Mouse (Mus musculus): ENCODE data around the gene Mlh1. TPM values are rescaled to one million over a fixed set of nuclear protein-coding genes. Genes with fewer than 3 reads are reported as not detected.

The Mlh1 gene
- total RNA-seq, 2 experiments from 2014 or later: 47.0 to 61.6 TPM

DNA sequence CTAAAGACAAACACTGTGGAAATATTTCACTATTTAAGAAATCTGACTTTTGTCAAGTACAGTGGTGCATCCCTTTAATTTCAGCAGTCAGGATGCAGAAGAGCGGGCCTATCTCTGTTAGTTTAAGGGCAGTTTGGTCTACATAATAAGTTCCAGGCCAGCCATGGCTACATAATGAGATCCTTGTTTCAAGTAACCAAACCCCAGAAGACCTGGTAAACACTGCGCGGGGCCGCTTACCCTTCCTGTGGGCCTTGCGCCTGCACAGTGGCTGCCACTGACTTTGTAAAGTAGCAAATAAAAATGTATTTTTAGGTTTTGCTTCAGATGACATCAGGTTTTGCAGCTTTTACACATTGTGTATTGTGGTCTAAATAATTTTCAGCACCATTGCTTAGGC, 48.2 kb downstream of the Mlh1 start:
- no peak for ATAC-seq (replicated peaks; ENCODE audit: poor library complexity, severe bottlenecking)

DNA sequence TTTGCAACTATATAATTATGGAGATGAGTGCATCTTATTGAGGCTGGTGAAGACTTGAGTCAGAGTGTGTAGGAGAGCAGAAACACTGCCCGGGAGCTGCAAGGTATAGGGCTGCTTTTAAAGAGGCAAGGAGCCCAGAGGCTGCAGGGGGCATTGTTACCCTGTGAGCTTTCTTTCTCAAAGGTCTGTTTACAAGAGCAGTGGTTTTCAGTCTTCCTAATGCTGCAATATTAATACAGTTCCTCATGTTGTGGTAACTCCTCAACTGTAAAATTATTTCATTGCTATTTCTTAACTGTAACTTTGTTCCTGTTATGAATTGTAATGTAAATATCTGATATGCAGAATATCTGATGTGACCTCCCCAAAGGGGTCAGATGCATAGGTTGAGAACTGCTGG, 50.0 kb downstream of the Mlh1 start:
- ATAC-seq (replicated peaks; ENCODE audit: poor library complexity, severe bottlenecking): peak; percentile 64

DNA sequence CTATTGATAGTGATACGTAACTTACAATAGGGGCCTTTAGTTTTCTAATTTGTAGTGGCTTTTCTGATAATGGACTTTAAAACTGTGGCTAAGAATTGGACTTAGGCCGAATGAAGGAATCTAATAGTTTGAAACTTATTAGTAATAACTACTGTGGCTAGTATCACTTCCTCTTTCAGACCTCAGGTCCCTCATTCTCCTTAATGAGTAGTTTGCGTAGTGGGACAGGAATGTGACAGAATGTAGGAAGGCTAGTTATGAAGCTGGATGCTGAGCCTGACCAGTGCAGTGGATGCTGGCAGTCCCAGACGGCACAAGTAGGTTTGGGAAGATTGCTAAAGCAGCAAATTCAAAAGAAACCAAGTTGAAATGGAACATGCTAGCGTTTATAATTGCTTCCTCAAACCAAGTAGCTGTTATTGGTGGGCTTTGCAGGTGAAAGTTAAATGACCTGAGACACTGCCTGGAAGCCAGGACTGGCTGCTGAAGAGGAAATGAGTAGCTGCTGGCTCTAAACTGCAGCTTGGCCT, 51.0 kb downstream of the Mlh1 start:
- peak; percentile 66 for ATAC-seq (replicated peaks; ENCODE audit: poor library complexity, severe bottlenecking)

DNA sequence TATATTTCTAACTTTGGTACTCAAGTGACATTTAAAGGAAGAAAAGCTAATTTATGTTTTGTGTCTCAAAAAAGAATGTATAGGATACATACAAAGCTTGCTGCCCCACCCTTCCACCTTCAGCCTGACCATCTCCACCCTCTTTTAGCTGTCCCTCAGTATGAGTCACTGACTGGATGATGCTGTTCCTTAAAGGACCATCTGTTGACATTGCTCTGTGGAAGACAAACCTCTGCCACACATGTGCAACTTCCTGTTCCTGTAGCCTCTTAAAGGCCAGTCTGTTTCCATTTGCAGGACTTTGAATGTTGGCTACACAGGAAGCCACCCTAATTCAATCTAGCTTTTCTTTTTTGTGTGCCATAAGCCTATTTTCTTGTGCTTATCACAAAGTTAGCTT, 55.2 kb downstream of the Mlh1 start:
- ATAC-seq (replicated peaks; ENCODE audit: poor library complexity, severe bottlenecking): peak; percentile 70

DNA sequence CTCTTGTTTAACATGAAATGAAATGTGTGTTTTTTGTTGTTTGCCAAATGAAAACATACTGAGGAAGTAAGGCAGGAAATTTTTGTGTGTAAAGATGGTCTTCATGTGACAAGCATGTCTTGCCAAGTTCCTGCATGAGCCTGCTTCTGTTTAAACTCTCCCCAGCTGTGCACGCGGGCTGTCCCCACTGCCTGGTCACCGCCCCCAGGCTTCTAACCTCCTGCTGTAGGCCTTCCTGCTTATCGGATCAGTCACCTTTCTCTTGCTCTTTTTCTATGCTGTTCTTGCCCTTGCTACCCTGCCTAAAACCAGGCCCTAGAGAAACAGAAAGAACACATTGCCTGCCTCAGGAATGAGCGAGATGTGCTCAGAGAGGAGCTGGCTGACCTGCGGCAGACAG, 58.1 kb downstream of the Mlh1 start:
- no peak for ATAC-seq (replicated peaks; ENCODE audit: poor library complexity, severe bottlenecking)

DNA sequence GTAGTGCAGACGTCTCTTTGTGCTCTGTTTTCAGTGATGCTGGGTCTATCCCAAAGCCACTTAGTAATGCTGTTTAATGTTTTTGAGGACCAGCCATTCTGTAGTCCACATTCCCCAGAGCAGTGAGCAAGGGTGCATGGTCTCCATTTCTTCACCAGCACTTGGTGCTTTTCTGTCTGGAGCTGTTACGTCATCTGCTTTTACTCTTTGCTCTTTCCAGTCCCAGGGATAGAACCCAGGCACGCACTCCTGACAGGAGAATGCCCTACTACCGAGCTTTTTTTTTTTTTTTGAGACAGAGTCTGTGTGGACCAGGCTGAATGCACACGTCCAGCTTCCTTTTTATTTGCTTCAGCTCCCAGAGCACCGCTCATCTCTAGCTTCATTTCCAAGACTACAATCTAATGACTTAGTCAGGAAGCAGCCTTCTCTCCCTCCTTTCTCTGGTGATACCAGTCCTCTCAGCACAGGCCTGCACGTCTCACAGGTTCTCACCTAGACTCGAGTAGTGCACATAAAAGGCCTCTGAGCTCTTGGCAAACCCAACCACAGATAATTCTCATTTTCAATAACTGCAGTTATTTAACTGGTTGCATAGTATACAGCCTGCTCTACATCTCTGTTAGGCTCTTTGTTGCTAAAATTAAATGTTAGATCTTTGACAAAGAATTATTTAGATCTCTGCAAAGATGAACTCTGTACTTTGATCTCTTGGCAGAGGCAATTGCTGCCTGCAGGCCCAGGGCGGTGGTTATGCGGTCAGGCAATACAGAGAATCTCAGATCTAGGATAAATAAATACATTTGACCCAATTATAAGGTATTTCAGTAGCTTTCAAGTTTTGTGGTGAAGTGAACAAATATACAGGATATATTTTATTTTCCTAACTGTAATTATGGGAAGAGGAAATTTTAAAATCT, 60.2 kb downstream of the Mlh1 start:
- ATAC-seq (replicated peaks; ENCODE audit: poor library complexity, severe bottlenecking): no peak

DNA sequence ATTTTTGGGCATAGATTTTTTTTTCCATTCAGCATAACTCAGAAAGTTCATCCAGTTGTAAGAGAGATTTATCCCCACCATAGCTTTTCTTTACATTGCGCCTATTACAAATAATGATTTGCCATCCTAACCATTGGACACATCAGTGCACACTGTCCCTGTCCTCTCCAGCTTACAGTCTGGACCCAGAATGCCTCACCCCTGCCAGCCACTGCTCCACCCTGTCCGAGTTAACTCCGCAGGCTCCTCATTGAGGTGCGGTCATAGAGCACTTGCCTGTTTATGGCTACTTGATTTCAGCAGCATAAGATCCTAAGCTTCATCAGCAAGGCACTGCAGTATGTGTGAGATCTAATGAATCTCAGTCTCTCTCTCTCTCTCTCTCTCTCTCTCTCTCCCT, 61.2 kb downstream of the Mlh1 start:
- ATAC-seq (replicated peaks; ENCODE audit: poor library complexity, severe bottlenecking): no peak

DNA sequence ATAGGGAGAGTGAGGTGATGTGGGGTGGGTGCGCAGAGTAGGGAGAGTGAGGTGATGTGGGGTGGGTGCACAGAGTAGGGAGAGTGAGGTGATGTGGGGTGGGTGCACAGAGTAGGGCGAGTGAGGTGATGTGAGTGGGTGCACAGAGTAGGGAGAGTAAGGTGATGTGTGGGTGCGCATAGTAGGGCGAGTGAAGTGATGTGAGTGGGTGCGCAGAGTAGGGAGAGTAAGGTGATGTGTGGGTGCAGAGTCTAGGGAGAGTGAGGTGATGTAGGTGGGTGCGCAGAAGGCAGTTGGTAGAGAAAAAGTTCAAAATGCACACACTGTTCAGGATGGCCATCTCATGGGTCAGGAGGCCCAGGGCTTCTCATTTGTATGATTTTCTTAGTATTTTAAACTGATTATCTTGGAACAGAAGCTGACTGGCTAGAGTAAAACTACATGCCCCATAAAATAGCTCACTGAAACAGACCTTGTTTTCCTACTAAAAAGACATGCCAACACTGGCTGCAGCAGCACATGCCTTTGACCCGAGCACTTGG, 62.4 kb downstream of the Mlh1 start:
- ATAC-seq (replicated peaks; ENCODE audit: poor library complexity, severe bottlenecking): no peak

DNA sequence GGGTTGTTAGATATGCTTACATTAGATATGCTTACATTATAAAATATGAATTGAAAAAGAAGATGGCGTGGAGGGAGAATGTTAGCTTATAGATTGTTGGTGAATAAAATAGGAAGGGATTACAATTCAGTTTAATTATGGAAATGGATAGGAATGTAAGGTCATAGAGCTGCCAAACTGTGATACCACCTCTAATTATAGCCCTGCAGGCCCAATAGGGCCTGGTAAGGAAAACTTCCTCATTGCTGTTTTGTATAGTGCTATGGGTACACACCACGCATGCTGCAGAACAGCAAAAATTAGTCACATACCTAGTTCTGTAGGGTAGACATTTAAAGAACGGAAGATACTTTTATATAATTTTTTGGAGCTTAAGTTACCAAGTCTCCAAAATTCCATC, 63.4 kb downstream of the Mlh1 start:
- no peak for ATAC-seq (replicated peaks; ENCODE audit: poor library complexity, severe bottlenecking)

DNA sequence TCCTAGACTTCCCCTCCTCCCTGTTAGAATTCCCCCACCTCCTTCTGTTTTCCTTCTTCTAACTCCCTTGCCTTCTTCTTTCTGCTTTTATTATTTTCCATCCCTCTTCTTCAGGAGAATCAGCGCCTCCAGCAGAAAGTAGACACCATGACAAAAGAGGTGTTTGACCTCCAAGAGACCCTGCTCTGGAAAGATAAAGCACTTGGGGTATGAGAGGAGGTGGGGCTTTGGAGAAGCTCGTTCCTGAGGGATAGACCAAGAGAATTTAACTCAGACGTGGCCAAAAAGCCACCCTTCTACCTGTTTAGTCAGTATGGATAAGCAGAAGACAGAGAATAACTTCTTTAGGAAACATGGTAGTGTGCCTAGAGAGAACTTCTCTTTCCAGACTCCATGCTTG, 63.9 kb downstream of the Mlh1 start:
- no peak for ATAC-seq (replicated peaks; ENCODE audit: poor library complexity, severe bottlenecking)

DNA sequence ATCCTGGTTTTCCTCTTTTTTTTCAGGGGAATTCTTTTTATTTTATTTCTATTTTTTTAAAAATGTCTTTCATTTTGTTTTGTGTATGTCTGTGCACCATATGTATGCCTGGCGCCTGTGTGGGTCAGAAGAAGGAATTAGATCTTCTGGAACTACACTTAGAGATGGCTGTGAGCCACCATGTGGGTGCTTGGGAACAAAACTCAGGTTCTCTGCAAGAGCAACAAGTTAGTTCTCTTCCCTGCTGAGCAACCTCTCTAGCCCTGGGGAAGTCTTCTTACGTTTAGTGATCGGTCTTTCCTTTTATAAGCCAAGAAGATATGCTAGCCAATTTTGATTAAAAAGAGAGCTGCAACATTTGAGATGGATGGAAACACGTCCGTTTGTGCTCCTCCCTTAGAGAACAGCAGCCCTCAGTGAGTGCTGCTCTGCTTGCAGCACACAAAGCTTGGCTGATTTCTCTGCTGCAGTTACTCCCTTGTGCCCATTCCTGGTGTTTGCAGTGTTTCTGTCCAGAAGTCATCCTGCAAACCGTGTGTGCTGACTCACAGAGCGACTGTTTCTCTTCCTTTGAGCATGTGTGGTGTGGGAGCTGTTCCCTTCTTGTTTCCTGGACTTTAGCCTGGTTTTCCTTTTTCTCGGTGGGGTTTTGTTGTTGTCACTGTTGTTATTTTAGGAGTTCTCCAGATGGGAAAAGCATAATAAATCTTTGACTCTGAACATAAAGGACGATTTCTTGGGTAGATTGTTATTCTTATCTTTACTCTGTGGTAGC, 66.8 kb downstream of the Mlh1 start:
- ATAC-seq (replicated peaks; ENCODE audit: poor library complexity, severe bottlenecking): no peak

DNA sequence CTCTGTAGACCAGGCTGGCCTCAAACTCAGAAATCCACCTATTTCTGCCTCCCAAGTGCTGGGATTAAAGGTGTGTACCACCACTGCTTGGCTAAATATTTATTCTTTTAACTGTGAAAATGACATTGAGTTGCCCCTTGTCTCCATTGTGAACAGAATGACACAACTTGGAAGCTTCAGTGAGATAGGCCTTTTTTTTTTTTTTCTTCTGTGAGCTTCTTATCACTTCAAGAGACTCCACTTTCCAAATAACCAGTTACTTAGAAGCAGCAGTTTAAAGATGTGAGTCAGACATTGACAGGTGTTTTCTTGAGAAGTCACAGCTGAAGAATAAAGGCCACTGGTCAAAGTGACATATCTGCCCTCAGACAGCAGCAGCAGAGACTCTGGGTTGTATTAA, 71.4 kb downstream of the Mlh1 start:
- no peak for ATAC-seq (replicated peaks; ENCODE audit: poor library complexity, severe bottlenecking)

DNA sequence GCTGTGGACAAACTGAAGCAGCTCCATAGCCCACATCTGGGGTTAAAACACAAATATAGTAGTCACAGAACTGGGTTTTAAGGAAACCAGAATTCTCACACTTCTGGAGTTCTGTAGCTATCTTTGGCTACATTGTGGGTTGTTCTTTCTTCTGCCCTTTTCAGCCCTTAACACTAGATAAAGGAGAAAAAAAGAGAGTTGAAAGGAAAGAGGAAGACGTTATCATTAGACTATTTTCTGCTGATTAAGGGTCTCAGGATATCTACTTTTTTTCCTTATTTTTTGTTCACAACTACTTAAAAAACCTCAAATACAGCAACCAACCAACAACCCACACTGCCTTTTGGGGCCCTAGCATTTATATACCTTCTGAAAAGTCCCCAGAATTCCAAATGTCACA, 73.3 kb downstream of the Mlh1 start:
- no peak for ATAC-seq (replicated peaks; ENCODE audit: poor library complexity, severe bottlenecking)

DNA sequence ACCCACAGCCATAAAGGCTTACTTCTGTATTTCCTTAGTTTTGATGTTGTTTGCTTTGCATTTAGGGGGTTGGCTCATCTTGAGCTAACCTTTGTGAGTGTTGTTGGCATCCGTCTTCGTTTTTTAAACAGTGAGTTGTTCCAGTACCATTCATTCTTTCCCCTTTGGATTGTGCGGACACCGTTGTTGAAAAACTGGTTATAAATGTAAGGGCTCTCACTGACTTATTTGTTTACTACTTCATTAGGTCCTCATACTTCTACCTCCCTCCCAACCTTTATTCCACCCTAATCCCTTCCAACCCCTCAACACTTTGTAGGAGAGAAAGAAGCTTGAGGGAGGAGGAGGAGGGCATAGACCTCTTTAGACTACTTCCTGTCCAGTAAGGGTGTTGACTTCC, 73.9 kb downstream of the Mlh1 start:
- ATAC-seq (replicated peaks; ENCODE audit: poor library complexity, severe bottlenecking): no peak

DNA sequence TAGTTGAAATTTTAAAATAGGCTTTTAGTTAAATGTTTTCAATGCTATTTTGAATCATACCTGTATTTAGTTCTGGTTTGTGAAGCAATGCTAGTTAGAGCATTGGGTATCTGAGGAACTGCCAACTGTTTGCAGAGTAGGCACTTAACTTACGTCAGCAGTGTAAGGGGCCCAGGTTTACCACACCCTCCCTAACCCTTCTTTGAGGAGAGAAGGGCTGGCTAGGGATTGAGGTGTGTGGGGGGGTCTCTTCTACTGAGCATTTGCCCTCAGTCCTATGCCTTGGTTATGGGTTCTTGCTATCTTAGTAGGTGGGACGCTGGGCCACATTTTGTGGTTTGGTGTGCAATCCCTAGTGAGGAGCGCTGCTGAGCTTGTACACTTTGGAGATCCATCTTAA, 74.5 kb downstream of the Mlh1 start:
- ATAC-seq (replicated peaks; ENCODE audit: poor library complexity, severe bottlenecking): no peak

DNA sequence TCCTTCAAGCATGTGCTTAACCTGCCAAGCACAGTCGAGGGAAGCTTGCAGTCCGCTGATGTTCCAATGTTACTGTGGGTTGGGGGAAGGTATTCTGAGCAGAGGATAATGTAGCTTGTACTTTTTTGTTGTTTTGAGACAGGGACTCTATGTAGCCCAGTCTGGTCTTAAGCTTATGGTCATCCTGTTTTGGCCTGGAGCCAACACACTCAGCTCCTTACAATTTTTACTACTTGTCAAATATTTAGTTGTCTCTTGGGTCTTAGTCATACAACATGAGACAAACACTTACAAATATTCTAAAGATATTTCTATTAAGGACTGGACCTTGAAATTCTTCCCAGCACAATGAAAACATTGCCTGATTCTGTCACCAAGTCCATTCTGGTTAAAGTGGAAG, 78.4 kb downstream of the Mlh1 start:
- no peak for ATAC-seq (replicated peaks; ENCODE audit: poor library complexity, severe bottlenecking)

DNA sequence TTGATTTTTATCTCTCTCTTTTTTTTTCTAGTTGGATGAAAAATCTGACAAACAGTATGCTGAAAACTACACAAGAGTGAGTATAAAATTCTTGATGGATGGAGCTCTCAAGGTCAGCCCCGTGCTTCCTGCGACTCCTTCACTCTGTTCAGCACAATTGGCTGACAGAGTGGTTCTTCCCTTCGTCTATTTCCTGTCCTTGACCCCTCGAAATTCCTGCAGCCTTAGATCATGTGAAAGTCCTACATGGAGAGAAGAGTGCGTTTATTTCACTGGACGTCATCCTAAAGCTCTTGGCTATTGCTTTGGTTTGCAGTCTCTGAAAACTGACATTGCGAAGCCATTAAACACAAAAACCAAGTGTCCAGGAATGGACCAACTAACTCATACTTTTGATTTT, 82.9 kb downstream of the Mlh1 start:
- ATAC-seq (replicated peaks; ENCODE audit: poor library complexity, severe bottlenecking): no peak

DNA sequence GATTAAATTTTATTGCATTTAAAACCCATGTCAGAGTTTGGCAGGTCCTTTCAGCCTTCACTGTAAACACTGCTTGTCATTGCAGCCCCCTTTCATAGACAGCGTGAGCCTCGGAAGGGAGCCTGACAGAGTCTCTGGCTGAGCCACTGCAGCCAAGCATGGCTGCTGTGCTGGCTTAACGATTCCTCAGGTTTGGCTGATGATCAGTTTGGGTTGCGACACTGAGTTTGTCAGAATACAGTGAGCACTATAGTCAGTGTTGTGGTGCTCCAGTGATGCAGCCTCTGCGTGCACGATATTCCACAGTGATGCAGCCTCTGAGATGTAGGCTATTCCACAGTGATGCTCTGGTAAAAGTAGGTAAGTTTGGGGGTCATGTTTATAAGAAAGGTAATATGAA, 84.7 kb downstream of the Mlh1 start:
- no peak for ATAC-seq (replicated peaks; ENCODE audit: poor library complexity, severe bottlenecking)

DNA sequence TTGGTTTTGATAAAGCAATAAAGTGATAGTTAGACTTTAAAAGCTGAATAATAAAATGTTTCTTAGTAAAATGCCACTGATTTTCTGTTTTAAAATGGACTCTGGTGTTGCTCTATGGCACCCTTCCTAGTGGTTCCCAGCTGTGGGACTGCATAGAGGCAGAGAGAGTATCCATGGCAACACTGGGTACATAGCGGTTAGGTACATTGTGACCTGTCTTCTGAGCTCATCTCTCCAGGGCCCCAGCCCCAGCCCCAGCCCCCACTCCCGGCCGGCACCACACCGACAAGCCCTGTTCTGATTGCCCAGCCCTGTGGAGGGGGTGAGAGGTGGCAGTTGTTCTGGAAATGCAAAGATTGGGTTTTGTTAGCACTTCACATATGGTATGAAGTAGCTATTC, 86.7 kb downstream of the Mlh1 start:
- ATAC-seq (replicated peaks; ENCODE audit: poor library complexity, severe bottlenecking): no peak

DNA sequence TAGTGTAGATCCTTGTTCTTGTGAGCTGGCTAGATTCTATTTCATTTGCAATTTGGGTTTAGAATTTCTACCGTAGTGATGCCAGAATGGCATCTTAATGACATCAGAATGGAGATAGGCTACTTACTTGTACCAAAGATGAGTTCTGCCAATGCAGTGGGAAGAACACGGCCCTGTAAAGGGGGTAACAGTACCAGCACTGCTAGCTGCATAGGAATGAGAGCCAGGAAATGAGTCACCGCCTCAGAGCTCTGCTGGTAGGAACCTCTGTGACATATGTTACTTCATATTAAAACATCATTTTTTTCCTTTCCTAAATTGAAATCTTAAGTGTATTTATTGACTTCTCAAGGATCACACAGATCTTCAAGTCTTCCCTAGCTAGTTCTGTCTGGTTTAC, 89.4 kb downstream of the Mlh1 start:
- peak; percentile 37; the same call in 1 of the 2 replicates for ATAC-seq (replicated peaks; ENCODE audit: poor library complexity, severe bottlenecking)

DNA sequence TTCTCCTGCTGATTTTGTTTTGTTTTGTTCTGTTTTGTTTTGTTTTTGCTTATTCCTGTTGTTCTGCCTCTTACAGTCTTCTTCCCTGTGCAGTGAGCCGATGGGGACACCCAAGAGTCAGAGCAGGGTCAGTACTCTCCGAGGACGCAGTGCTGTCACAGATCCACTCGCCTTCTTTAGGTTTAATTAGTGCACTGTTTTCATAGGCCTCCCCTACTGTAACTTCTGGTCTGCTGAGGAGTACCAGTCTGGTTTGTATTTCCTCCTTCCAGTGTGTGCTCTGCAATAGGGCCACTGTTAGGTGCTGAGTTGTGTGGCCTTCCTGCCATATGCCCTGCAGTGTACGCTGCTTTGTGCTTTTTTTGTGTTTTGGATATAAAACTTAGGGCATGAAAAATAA, 92.6 kb downstream of the Mlh1 start:
- no peak for ATAC-seq (replicated peaks; ENCODE audit: poor library complexity, severe bottlenecking)

All from granulocyte monocyte progenitor cell, adult 5-6 weeks (primary cell).